Mouse (Mus musculus): Measurements from ENCODE around the gene Htatsf1. TPM values are rescaled to one million over a fixed set of nuclear protein-coding genes. Genes with fewer than 3 reads are reported as not detected.

Htatsf1 gene
- polyA plus RNA-seq, 1 experiment from 2014 or later = 61.0 TPM

DNA sequence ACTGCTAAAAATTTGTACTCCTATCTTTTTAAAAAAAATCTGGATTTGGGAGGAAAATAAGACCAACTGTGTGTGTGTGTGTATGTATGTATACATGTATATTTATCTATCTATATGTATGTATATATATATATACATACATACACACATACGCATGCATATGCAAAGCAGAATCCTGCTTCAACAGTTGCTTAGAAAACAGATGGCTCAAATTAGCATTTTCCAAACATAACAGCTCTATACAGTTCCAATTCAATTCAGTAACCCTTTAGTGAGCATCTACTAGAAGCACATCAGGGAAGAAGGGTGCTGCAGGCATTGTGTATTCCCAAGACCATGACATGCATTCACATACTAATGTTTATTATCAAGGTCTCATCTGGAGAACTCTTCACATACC is 50.0 kb downstream of the Htatsf1 start:
- H3K9me3 ChIP-seq (ENCODE audit: control insufficient read depth, low read length) = no peaks in the 10 kb centered on the region
- ATAC-seq (replicated peaks; ENCODE audit: low FRiP score, low TSS enrichment, low read depth) = no peak
- WGBS = 92% methylated on average over 1 of the region's 1 CpGs
- no peak overlapping the region for H3K4me3 ChIP-seq (ENCODE audit: low read depth, low read length)
- no peak overlapping the region for H3K9ac ChIP-seq (ENCODE audit: low read length)
- no peaks in the 10 kb centered on the region for H3K4me1 ChIP-seq (replicated peaks; ENCODE audit: control insufficient read depth, insufficient read depth, low read length)
- H3K4me2 ChIP-seq (ENCODE audit: low read length) = no peak overlapping the region
- DNase-seq (ENCODE audit: low spot score) = no peak
- H3K27ac ChIP-seq (ENCODE audit: low read depth) = no peak overlapping the region
- H3K36me3 ChIP-seq (ENCODE audit: control insufficient read depth, insufficient read depth, low read length) = no peaks in the 10 kb centered on the region
- H3K27me3 ChIP-seq (replicated peaks; ENCODE audit: control insufficient read depth, insufficient read depth, low read length) = no peaks in the 10 kb centered on the region

DNA sequence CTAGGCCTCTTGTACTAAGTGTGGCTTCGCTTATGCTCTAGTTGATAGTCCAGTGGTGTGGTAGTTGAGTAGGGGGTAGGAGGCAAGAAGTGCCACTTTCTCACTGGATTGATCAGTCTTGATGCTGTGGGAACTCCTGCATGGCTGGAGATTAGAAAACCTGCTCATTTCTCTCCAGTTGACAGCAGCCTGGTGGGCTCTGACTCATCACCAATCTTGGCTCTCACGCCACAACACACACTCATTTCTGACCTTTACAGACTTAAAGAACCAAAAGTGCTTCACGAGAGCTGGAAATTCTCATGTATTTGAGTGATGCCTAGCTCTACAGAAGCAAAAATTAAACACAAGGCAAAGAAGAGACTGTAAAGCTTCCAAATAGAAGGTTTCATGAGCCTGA is 53.6 kb downstream of the Htatsf1 start:
- ATAC-seq (replicated peaks; ENCODE audit: low FRiP score, low TSS enrichment, low read depth) = no peak
- H3K27ac ChIP-seq (ENCODE audit: low read depth) = no peak overlapping the region
- no peaks in the 10 kb centered on the region for H3K27me3 ChIP-seq (replicated peaks; ENCODE audit: control insufficient read depth, insufficient read depth, low read length)
- no peak overlapping the region for H3K9ac ChIP-seq (ENCODE audit: low read length)
- H3K36me3 ChIP-seq (ENCODE audit: control insufficient read depth, insufficient read depth, low read length) = no peaks in the 10 kb centered on the region
- H3K4me1 ChIP-seq (replicated peaks; ENCODE audit: control insufficient read depth, insufficient read depth, low read length) = no peaks in the 10 kb centered on the region
- no peak overlapping the region for H3K4me2 ChIP-seq (ENCODE audit: low read length)
- WGBS = 84% methylated on average over 3 of the region's 3 CpGs
- no peaks in the 10 kb centered on the region for H3K9me3 ChIP-seq (ENCODE audit: control insufficient read depth, low read length)
- no peak for DNase-seq (ENCODE audit: low spot score)
- H3K4me3 ChIP-seq (ENCODE audit: low read depth, low read length) = no peak overlapping the region

Other genes with a start within 250 kb of the Htatsf1 start
- 1.2 and 1.6 TPM in 2 replicates for gene Map7d3, start 231.3 kb upstream of the Htatsf1 start, polyA plus RNA-seq (2014; fragmentation: Nextera tagmentation; extraction: Ambion mirVana)
- not detected in 2 replicates for gene Adgrg4, start 183.4 kb upstream of the Htatsf1 start, polyA plus RNA-seq (2014; fragmentation: Nextera tagmentation; extraction: Ambion mirVana)
- not detected in 2 replicates for gene Brs3, start 10.5 kb upstream of the Htatsf1 start, polyA plus RNA-seq (2014; fragmentation: Nextera tagmentation; extraction: Ambion mirVana)
- not detected in 2 replicates for gene Vgll1, start 34.5 kb downstream of the Htatsf1 start, polyA plus RNA-seq (2014; fragmentation: Nextera tagmentation; extraction: Ambion mirVana)
- not detected in 2 replicates for gene Cd40lg, start 158.6 kb downstream of the Htatsf1 start, polyA plus RNA-seq (2014; fragmentation: Nextera tagmentation; extraction: Ambion mirVana)

Data from intestine, embryonic 14.5 days (tissue).